ENCODE assay signal across 34 mouse cellular contexts in the genomic region with DNA sequence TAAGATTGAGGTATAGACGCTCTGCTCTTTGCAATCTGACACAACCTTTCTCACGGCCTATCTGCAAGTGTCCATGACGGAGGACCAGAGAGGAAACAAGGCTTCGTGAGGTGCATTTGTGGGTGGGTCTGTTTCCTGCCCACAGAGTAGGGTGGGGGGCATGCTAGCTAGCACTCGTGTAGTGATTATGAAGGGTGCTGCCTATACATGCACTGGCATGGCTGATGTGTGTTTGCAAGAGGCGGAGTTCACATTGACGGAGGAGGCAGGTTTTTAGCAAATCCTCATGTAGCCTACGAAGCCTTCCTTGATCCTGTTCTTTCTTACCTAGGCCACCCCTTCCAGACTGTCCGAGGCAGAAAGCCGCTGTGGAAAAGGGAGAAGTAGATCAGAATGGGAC. TPM values are rescaled to one million over a fixed set of nuclear protein-coding genes. Genes with fewer than 3 reads are reported as not detected.
DNase-seq lines count a peak whose midpoint lies in the region; ATAC-seq and TF ChIP-seq lines count a peak whose summit lies in the region.
"Had no signal": no experiment of that assay in that cellular context is flagged by ENCODE, and none has a peak within 500 bp of the region (broad histone marks: within the 10 kb centered on the region; RNA-seq: fewer than 3 reads in every experiment).

No protein-coding gene starts in this region.

- H3K9me3 ChIP-seq in midbrain, embryonic 15.5 days: no peaks in the 10 kb centered on the region
- H3K9me3 ChIP-seq in midbrain, embryonic 11.5 days (ENCODE audit: control insufficient read depth, low read length): no peaks in the 10 kb centered on the region
- H3K9me3 ChIP-seq: heart, embryonic 12.5 days; kidney, embryonic 15.5 days; limb, embryonic 15.5 days; neural tube, embryonic 12.5 days had no signal

- no peak for TF ChIP-seq EP300 in heart, adult 2 months (IDR thresholded peaks at IDR 0.05; ENCODE audit: insufficient read depth, low read depth, low read length)

- TF ChIP-seq CTCF in heart, adult 2 months (IDR thresholded peaks at IDR 0.05): no peak

- H3K27ac ChIP-seq in midbrain, embryonic 15.5 days: no peak overlapping the region
- no peak overlapping the region for H3K27ac ChIP-seq in midbrain, embryonic 11.5 days (ENCODE audit: low read depth, low read length)
- no peak overlapping the region for H3K27ac ChIP-seq in heart, adult 2 months
- H3K27ac ChIP-seq: kidney, embryonic 15.5 days; limb, embryonic 15.5 days; liver, embryonic 14.5 days; neural tube, embryonic 12.5 days had no signal

- H3K27me3 ChIP-seq in midbrain, embryonic 15.5 days (replicated peaks): no peaks in the 10 kb centered on the region
- no peaks in the 10 kb centered on the region for H3K27me3 ChIP-seq in midbrain, embryonic 11.5 days (ENCODE audit: control insufficient read depth, insufficient read depth, low read length)
- no peaks in the 10 kb centered on the region for H3K27me3 ChIP-seq in heart, adult 2 months (ENCODE audit: control insufficient read depth, insufficient read depth, low read length)
- H3K27me3 ChIP-seq: heart, embryonic 12.5 days; kidney, embryonic 15.5 days; limb, embryonic 15.5 days; neural tube, embryonic 12.5 days had no signal

- 89% methylated on average over 10 of the region's 10 CpGs for WGBS in midbrain, embryonic 15.5 days
- 83% methylated on average over 10 of the region's 10 CpGs for WGBS in midbrain, embryonic 11.5 days
- 82% methylated on average over 10 of the region's 10 CpGs for WGBS in heart, adult 2 months

- no peak for TF ChIP-seq POLR2A in heart, adult 2 months (IDR thresholded peaks at IDR 0.05; ENCODE audit: insufficient read depth, low read depth, low read length)

- no peaks in the 10 kb centered on the region for H3K4me1 ChIP-seq in midbrain, embryonic 15.5 days
- no peaks in the 10 kb centered on the region for H3K4me1 ChIP-seq in midbrain, embryonic 11.5 days (ENCODE audit: control insufficient read depth, insufficient read depth, low read length)
- no peaks in the 10 kb centered on the region for H3K4me1 ChIP-seq in heart, adult 2 months (ENCODE audit: control insufficient read depth, insufficient read depth, low read length)
- H3K4me1 ChIP-seq: heart, embryonic 12.5 days; kidney, embryonic 15.5 days; neural tube, embryonic 12.5 days had no signal

- no peaks in the 10 kb centered on the region for H3K79me2 ChIP-seq in heart, adult 2 months (replicated peaks; ENCODE audit: control insufficient read depth, insufficient read depth, low read length)

- intact Hi-C loops in heart, adult 2 months (cut with DNase I): no loop called here

- peak; percentile 7 for DNase-seq in cerebellum, adult 11-12 months
- no peak for DNase-seq in midbrain, embryonic 11.5 days (ENCODE audit: low spot score, missing footprints)
- no peak for DNase-seq in kidney, adult 11 months
- DNase-seq in heart, adult 2 months: no peak
- no peak for DNase-seq in lung, postnatal 14 days
- DNase-seq: adrenal gland, postnatal 10 days; cerebellum, adult 8-10 months; cerebellum, postnatal 36 days; embryo, embryonic 11 days; gastrocnemius, postnatal 10 days; heart, postnatal 10 days; kidney, postnatal 4 days; layer of hippocampus, adult 9-11 months; left cerebral cortex, postnatal 4 days; lung, embryonic 14.5 days; lung, postnatal 4 days; right cerebral cortex, postnatal 14 days; spleen, adult 18-20 months; thymus, adult 2 months had no signal

- H3K36me3 ChIP-seq in midbrain, embryonic 15.5 days (replicated peaks): no peaks in the 10 kb centered on the region
- no peaks in the 10 kb centered on the region for H3K36me3 ChIP-seq in midbrain, embryonic 11.5 days (ENCODE audit: control insufficient read depth, insufficient read depth, low read length)
- no peaks in the 10 kb centered on the region for H3K36me3 ChIP-seq in heart, adult 2 months (ENCODE audit: control insufficient read depth, insufficient read depth, low read length)
- H3K36me3 ChIP-seq: heart, embryonic 12.5 days; kidney, embryonic 15.5 days; limb, embryonic 15.5 days; neural tube, embryonic 12.5 days had no signal

- no peak for ATAC-seq in cerebellum, adult (ENCODE audit: insufficient number of reproducible peaks, low FRiP score, low TSS enrichment)
- peak; percentile 12; the same call in 1 of the 2 replicates for ATAC-seq in midbrain, embryonic 15.5 days (replicated peaks)
- no peak for ATAC-seq in midbrain, embryonic 11.5 days (ENCODE audit: low FRiP score)
- peak; percentile 21 for ATAC-seq in inflammation-experienced regulatory T-cells, adult 6 months
- ATAC-seq: forebrain, embryonic 16.5 days; hindbrain, embryonic 16.5 days; intestine, postnatal 0 days had no signal

- no peak overlapping the region for H3K4me2 ChIP-seq in midbrain, embryonic 15.5 days
- H3K4me2 ChIP-seq in midbrain, embryonic 11.5 days: no peak overlapping the region
- H3K4me2 ChIP-seq: heart, embryonic 12.5 days; kidney, embryonic 15.5 days; limb, embryonic 15.5 days; lung, embryonic 14.5 days; neural tube, embryonic 12.5 days had no signal

- no peak overlapping the region for H3K9ac ChIP-seq in midbrain, embryonic 15.5 days
- H3K9ac ChIP-seq in midbrain, embryonic 11.5 days (ENCODE audit: low read length): no peak overlapping the region
- H3K9ac ChIP-seq in heart, adult 2 months (ENCODE audit: low read depth, low read length): no peak overlapping the region
- H3K9ac ChIP-seq: heart, embryonic 12.5 days; kidney, embryonic 15.5 days; limb, embryonic 15.5 days; liver, embryonic 14.5 days; lung, embryonic 14.5 days; neural tube, embryonic 12.5 days had no signal

- H3K4me3 ChIP-seq in midbrain, embryonic 15.5 days: no peak overlapping the region
- no peak overlapping the region for H3K4me3 ChIP-seq in midbrain, embryonic 11.5 days (ENCODE audit: low read depth, low read length)
- no peak overlapping the region for H3K4me3 ChIP-seq in heart, adult 2 months
- H3K4me3 ChIP-seq: heart, embryonic 12.5 days; kidney, embryonic 15.5 days; limb, embryonic 15.5 days; neural tube, embryonic 12.5 days had no signal

RNA-seq across cellular contexts. Expression of gene Cd5, which starts 8.9 kb away (rescaled TPM):
- 0.52 and 0.86 TPM in 2 replicates for polyA plus RNA-seq in midbrain, embryonic 15.5 days (2015; fragmentation: Nextera tagmentation; extraction: Ambion mirVana)
- polyA plus RNA-seq in midbrain, embryonic 11.5 days (2014; fragmentation: Nextera tagmentation; extraction: Ambion mirVana): 0.08 and 0.22 TPM in 2 replicates
- polyA plus RNA-seq in inflammation-experienced regulatory T-cells, adult 6 months (2017; shearing (Covaris generic)): 100 to 1,000 TPM; 355 to 487 (median 480) TPM
- total RNA-seq in heart, adult 2 months (2021): under 1 TPM; 0.11 to 0.26 TPM
- polyA plus RNA-seq in heart, adult 2 months (2012; rRNA removed): 0.35 and 0.80 TPM in 2 replicates
- total RNA-seq: ES-E14; granulocyte monocyte progenitor cell, adult 5-6 weeks; left cerebral cortex, postnatal 4 days had no signal

RNA-seq across cellular contexts. Expression of gene Vps37c, which starts 41.4 kb away (rescaled TPM):
- polyA plus RNA-seq in midbrain, embryonic 15.5 days (2015; fragmentation: Nextera tagmentation; extraction: Ambion mirVana): 31.8 TPM in 2 replicates
- polyA plus RNA-seq in midbrain, embryonic 11.5 days (2014; fragmentation: Nextera tagmentation; extraction: Ambion mirVana): 23.1 and 26.0 TPM in 2 replicates
- polyA plus RNA-seq in inflammation-experienced regulatory T-cells, adult 6 months (2017; shearing (Covaris generic)): 10 to 100 TPM; 11.4 to 15.9 (median 14.1) TPM
- 10 to 100 TPM; 18.6 to 20.7 TPM for total RNA-seq in heart, adult 2 months (2021)
- polyA plus RNA-seq in heart, adult 2 months (2012; rRNA removed): 23.7 and 24.6 TPM in 2 replicates

RNA-seq across cellular contexts. Expression of gene Pga5, which starts 52.0 kb away (rescaled TPM):
- polyA plus RNA-seq in midbrain, embryonic 15.5 days (2015; fragmentation: Nextera tagmentation; extraction: Ambion mirVana): not detected in 2 replicates
- polyA plus RNA-seq in midbrain, embryonic 11.5 days (2014; fragmentation: Nextera tagmentation; extraction: Ambion mirVana): not detected in 2 replicates
- not detected for polyA plus RNA-seq in inflammation-experienced regulatory T-cells, adult 6 months (2017; shearing (Covaris generic))
- not detected for total RNA-seq in heart, adult 2 months (2021)
- not detected in 2 replicates for polyA plus RNA-seq in heart, adult 2 months (2012; rRNA removed)
- total RNA-seq: adrenal gland, postnatal 10 days; gastrocnemius, postnatal 10 days; granulocyte monocyte progenitor cell, adult 5-6 weeks; heart, postnatal 10 days; left cerebral cortex, adult 8-10 months; left cerebral cortex, postnatal 4 days; megakaryocyte-erythroid progenitor cell, adult 5-6 weeks had no signal
- polyA plus RNA-seq: forebrain, embryonic 16.5 days; heart, embryonic 12.5 days; hindbrain, embryonic 16.5 days; kidney, embryonic 15.5 days; limb, embryonic 15.5 days; lung, embryonic 14.5 days; neural tube, embryonic 12.5 days had no signal

Comparison
In these comparisons a context has a peak if more than half of its experiments do, and no peak if none do; other contexts are left out.
1. ATAC-seq: peak in midbrain, embryonic 15.5 days (single experiment) and inflammation-experienced regulatory T-cells, adult 6 months (single experiment); none in cerebellum, adult (single experiment) and midbrain, embryonic 11.5 days (single experiment).
2. RNA of gene Cd5, which starts 8.9 kb away (polyA plus RNA-seq): 355 to 487 TPM in inflammation-experienced regulatory T-cells, adult 6 months; 0.35 to 0.80 TPM in heart, adult 2 months, 0.52 to 0.86 TPM in midbrain, embryonic 15.5 days and 0.08 to 0.22 TPM in midbrain, embryonic 11.5 days; every median in the first group is over 100 times any median in the second.